Mouse (Mus musculus) heart, embryonic 14.5 days (tissue): ENCODE measurements around the gene Kcnk10. TPM values are rescaled to one million over a fixed set of nuclear protein-coding genes. Genes with fewer than 3 reads are reported as not detected.

Source experiments
- ATAC-seq: fragments of 200-750 bp; cut with Nextera tagmentation; 2 replicates; pipeline ENCODE4 v1.8.0; 2017; ENCODE audit warnings: low read depth, moderate TSS enrichment; ENCODE audit not compliant: insufficient number of reproducible peaks, insufficient read depth, low FRiP score
- H3K27ac ChIP-seq, 2 experiments: fragments of 200-500 bp in 1 of 2; fragments of 300-500 bp in 1 of 2; sonication (generic) in 1 of 2; replicated peaks in 1 of 2; 2 replicates each; pipeline ENCODE4 v1.5.1; 2012 to 2014; ENCODE audit warnings: low read depth in 2 of 2, low read length in 2 of 2, control low read depth in 1 of 2, mild to moderate bottlenecking in 1 of 2, mixed read lengths in 1 of 2; ENCODE audit not compliant: control insufficient read depth in 1 of 2, insufficient read depth in 1 of 2
- H3K27me3 ChIP-seq: fragments of 300-500 bp; sonication (generic); 2 replicates; pipeline ENCODE4 v1.6.1; 2014; ENCODE audit warnings: mild to moderate bottlenecking, low read length, control low read depth; ENCODE audit not compliant: control insufficient read depth, insufficient read depth
- H3K36me3 ChIP-seq: fragments of 300-500 bp; sonication (generic); 2 replicates; pipeline ENCODE4 v1.6.1; 2014; ENCODE audit warnings: mild to moderate bottlenecking, control low read depth, low read length, mixed read lengths; ENCODE audit not compliant: control insufficient read depth, insufficient read depth
- H3K4me1 ChIP-seq, 2 experiments: fragments of 200-500 bp in 1 of 2; fragments of 300-500 bp in 1 of 2; sonication (generic) in 1 of 2; 2 replicates each; pipeline ENCODE4 v1.6.1; 2012 to 2014; ENCODE audit warnings: low read length in 2 of 2, control low read depth in 1 of 2, mixed read lengths in 1 of 2; ENCODE audit not compliant: control insufficient read depth in 2 of 2, insufficient read depth in 2 of 2
- H3K4me2 ChIP-seq: fragments of 300-500 bp; sonication (generic); 2 replicates; pipeline ENCODE4 v1.6.1; 2014; ENCODE audit warnings: mild to moderate bottlenecking, low read length
- H3K4me3 ChIP-seq, 2 experiments: fragments of 200-500 bp in 1 of 2; fragments of 300-500 bp in 1 of 2; sonication (generic) in 1 of 2; 2 replicates each; pipeline ENCODE4 v1.5.1; 2012 to 2014; ENCODE audit warnings: low read length in 2 of 2, mild to moderate bottlenecking in 2 of 2, control low read depth in 1 of 2, low read depth in 1 of 2, moderate library complexity in 1 of 2; ENCODE audit not compliant: control insufficient read depth in 1 of 2, insufficient read depth in 1 of 2
- H3K9ac ChIP-seq: fragments of 300-500 bp; sonication (generic); 2 replicates; pipeline ENCODE4 v1.6.1; 2014; ENCODE audit warnings: mild to moderate bottlenecking, low read length
- H3K9me3 ChIP-seq: fragments of 300-500 bp; sonication (generic); 2 replicates; pipeline ENCODE4 v1.6.1; 2016; ENCODE audit warnings: low read length, control low read depth; ENCODE audit not compliant: control insufficient read depth
- WGBS: fragments of 180-500 bp; shearing (Covaris S2); extraction: QIAGEN DNeasy Blood & Tissue Kit; methylation state at CpG from one replicate; pipeline ENCODE4 v1.1.7; 2014; 5-methylcytosine and 5-hydroxymethylcytosine counted together
- polyA plus RNA-seq: library from polyadenylated mRNA; unstranded; fragments of >200 nt; fragmentation: Nextera tagmentation; extraction: Ambion mirVana; gene quantifications from 2 replicates; pipeline ENCODE4 v1.2.1, GENCODE M21; 2014

Gene Kcnk10
- polyA plus RNA-seq, 1 experiment from 2014 or later, result 0.26 TPM

GRCm38 (mm10) chr12:98567877-98568276 lies 10.2 kb downstream of the Kcnk10 start:
- no peak for ATAC-seq
- Histone ChIP-seq H3K36me3 (no peaks in the 10 kb centered on the region), H3K27me3 (0 out of 2 replicates have a peak, but pooled peaks cover 16% of the 10 kb centered on the region), H3K9me3 (no peaks in the 10 kb centered on the region), H3K9ac (no peak overlapping the region), H3K4me2 (no peak overlapping the region), H3K4me1 (no peaks in the 10 kb centered on the region), H3K4me3 (no peak overlapping the region), H3K27ac (no peak overlapping the region)
- WGBS, result 69% methylated on average over 6 of the region's 6 CpGs

GRCm38 (mm10) chr12:98564383-98564782 lies 13.7 kb downstream of the Kcnk10 start:
- no peaks in the 10 kb centered on the region for H3K4me1 ChIP-seq
- ATAC-seq, result no peak
- no peaks in the 10 kb centered on the region for H3K36me3 ChIP-seq
- no peak overlapping the region for H3K9ac ChIP-seq
- H3K27me3 ChIP-seq, result no peaks in the 10 kb centered on the region
- no peak overlapping the region for H3K4me3 ChIP-seq
- H3K9me3 ChIP-seq, result no peaks in the 10 kb centered on the region
- H3K4me2 ChIP-seq, result no peak overlapping the region
- H3K27ac ChIP-seq, result no peak overlapping the region
- 72% methylated on average over 3 of the region's 3 CpGs for WGBS

- Histone ChIP-seq H3K9me3 (no peaks in the 10 kb centered on the region), H3K36me3 (no peaks in the 10 kb centered on the region), H3K9ac (no peak overlapping the region), H3K27ac (no peak overlapping the region), H3K4me1 (no peaks in the 10 kb centered on the region), H3K4me3 (no peak overlapping the region), H3K4me2 (no peak overlapping the region), H3K27me3 (no peaks in the 10 kb centered on the region)
- 76% methylated on average over 4 of the region's 4 CpGs for WGBS
- no peak for ATAC-seq
Measured at GRCm38 (mm10) chr12:98563261-98563660, 14.8 kb downstream of the Kcnk10 start.

- ATAC-seq, result no peak
- Histone ChIP-seq H3K4me3 (no peak overlapping the region), H3K4me2 (no peak overlapping the region)
Measured at GRCm38 (mm10) chr12:98562341-98562977, 15.7 kb downstream of the Kcnk10 start.

DNA sequence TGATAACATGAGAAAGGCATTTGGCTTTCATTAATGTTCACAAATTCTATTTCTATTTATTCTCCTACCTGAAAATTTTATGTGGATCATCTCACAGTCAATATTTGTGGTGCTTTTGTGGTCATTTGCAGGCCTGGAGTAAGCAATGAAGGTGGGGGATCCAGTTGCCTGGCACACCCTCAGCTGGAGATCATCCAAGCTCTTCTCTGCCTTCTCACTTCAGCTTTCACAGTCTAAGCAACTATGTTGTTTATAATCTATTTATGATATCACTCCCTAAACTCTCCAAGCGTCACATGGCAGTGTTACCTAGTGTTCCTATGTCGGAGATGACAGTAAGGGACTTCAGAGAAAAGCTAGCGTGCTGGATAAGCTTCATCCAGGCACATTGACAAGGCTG lies 18.1 kb downstream of the Kcnk10 start:
- H3K27ac ChIP-seq, result no peak overlapping the region
- H3K4me1 ChIP-seq, result no peaks in the 10 kb centered on the region
- no peak overlapping the region for H3K4me2 ChIP-seq
- H3K27me3 ChIP-seq, result no peaks in the 10 kb centered on the region
- 61% methylated on average over 3 of the region's 3 CpGs for WGBS
- no peaks in the 10 kb centered on the region for H3K36me3 ChIP-seq
- no peak overlapping the region for H3K4me3 ChIP-seq
- no peak for ATAC-seq
- no peaks in the 10 kb centered on the region for H3K9me3 ChIP-seq
- no peak overlapping the region for H3K9ac ChIP-seq

More at GRCm38 (mm10) chr12:98562341-98562977, 15.7 kb downstream of the Kcnk10 start:
- Histone ChIP-seq H3K27ac (no peak overlapping the region), H3K9ac (no peak overlapping the region), H3K27me3 (no peaks in the 10 kb centered on the region), H3K4me1 (no peaks in the 10 kb centered on the region), H3K36me3 (no peaks in the 10 kb centered on the region), H3K9me3 (no peaks in the 10 kb centered on the region)
- WGBS, result 82% methylated on average over 13 of the region's 13 CpGs

GRCm38 (mm10) chr12:98557013-98557677 lies 21.0 kb downstream of the Kcnk10 start:
- WGBS, result 62% methylated on average over 7 of the region's 7 CpGs
- no peaks in the 10 kb centered on the region for H3K36me3 ChIP-seq

DNA sequence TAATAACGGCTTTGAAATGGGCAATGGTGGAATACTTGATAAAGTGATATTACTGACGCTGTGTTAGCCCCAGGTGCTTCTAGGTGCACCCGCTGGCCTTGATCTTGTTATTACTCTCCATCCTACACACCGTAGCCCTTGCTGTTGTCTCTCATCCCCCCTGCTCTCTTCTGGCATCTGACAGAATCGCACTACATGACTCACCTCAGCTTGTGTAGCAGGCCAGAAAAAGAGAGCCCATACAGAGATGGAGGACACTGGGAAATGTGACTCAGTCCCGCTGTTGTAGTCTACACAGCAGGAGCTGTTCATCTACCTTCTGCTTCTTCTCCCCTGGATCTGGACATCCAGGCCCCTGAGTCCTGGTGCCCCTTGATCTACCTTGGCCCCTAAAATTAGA lies 28.1 kb downstream of the Kcnk10 start:
- Histone ChIP-seq H3K9me3 (no peaks in the 10 kb centered on the region), H3K4me1 (no peaks in the 10 kb centered on the region), H3K4me3 (no peak overlapping the region), H3K27me3 (no peaks in the 10 kb centered on the region), H3K27ac (no peak overlapping the region), H3K9ac (no peak overlapping the region), H3K36me3 (no peaks in the 10 kb centered on the region), H3K4me2 (no peak overlapping the region)
- ATAC-seq, result no peak
- WGBS, result 86% methylated on average over 6 of the region's 6 CpGs

More at GRCm38 (mm10) chr12:98557013-98557677, 21.0 kb downstream of the Kcnk10 start:
- H3K9me3 ChIP-seq, result no peaks in the 10 kb centered on the region
- no peak overlapping the region for H3K4me3 ChIP-seq
- no peaks in the 10 kb centered on the region for H3K27me3 ChIP-seq
- no peak overlapping the region for H3K9ac ChIP-seq
- no peak for ATAC-seq
- H3K27ac ChIP-seq, result no peak overlapping the region
- no peak overlapping the region for H3K4me2 ChIP-seq
- H3K4me1 ChIP-seq, result no peaks in the 10 kb centered on the region
